Mouse (Mus musculus): ENCODE data around the gene Chgb. TPM values are rescaled to one million over a fixed set of nuclear protein-coding genes. Genes with fewer than 3 reads are reported as not detected.

The Chgb gene
- total and polyA plus RNA-seq, 2 experiments, result 0.02 TPM; not detected in 1

DNA sequence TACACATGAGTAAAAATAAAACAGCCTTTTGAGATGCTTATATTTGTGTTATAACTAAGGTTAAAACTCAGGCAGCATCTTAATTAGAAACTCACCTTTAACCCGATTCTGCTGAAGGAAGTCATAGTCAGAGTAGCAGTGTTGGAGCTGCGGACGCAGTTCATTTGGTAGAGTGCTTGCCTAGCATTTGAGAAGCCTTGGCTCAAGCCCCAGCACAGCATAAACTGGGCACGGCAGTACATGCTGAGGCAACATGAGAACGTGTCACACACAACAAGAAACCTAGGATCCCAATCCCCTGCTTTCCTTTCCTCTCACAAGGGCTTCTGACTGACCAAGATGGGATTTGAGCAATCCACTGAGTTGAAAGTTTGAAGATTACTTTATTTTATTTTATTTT lies 36.2 kb upstream of the Chgb start:
- WGBS, result 93% methylated on average over 5 of the region's 5 CpGs
- H3K36me3 ChIP-seq (ENCODE audit: control insufficient read depth, insufficient read depth, low read length), result no peaks in the 10 kb centered on the region; the same call in 1 of the 2 replicates
- no peaks in the 10 kb centered on the region for H3K4me1 ChIP-seq (ENCODE audit: control insufficient read depth, insufficient read depth, low read length)
- no peak for DNase-seq (ENCODE audit: extremely low read depth, low read depth, low spot score)
- H3K79me2 ChIP-seq (ENCODE audit: control insufficient read depth, insufficient read depth, low read length), result no peaks in the 10 kb centered on the region
- no peak overlapping the region for H3K27ac ChIP-seq (replicated peaks; ENCODE audit: insufficient read depth, low read depth, low read length)
- no peak overlapping the region for H3K4me3 ChIP-seq (ENCODE audit: insufficient read depth, low read depth, low read length)
- no peaks in the 10 kb centered on the region for H3K27me3 ChIP-seq (ENCODE audit: control insufficient read depth, insufficient read depth, low read length)
- TF ChIP-seq POLR2A (IDR thresholded peaks at IDR 0.05; ENCODE audit: extremely low read depth, insufficient read depth, low read length), result no peak
- TF ChIP-seq CTCF (IDR thresholded peaks at IDR 0.05; ENCODE audit: low read depth, low read length), result no peak
- no peak overlapping the region for H3K9ac ChIP-seq (ENCODE audit: low read depth, low read length)

DNA sequence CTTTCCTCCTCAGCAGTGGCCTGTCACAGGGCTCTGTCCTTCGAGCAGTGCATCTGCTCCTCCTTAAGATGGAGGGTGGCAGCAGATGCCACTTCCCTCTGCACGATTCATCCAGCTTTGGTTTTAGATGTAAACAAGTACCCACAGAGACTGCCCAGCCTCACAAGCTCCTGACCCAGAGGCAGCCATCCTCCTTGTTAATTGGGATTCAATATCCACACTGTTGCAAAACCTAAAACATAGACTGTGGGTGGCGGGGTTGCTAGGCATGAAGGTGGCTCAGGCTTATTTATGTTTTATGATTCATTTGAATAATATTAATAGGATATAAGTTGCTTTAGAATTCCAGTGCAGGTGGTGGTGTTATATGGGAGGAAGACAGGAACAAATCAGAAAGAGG lies 35.0 kb upstream of the Chgb start:
- no peak overlapping the region for H3K9ac ChIP-seq (ENCODE audit: low read depth, low read length)
- no peaks in the 10 kb centered on the region for H3K27me3 ChIP-seq (ENCODE audit: control insufficient read depth, insufficient read depth, low read length)
- H3K4me1 ChIP-seq (ENCODE audit: control insufficient read depth, insufficient read depth, low read length), result no peaks in the 10 kb centered on the region
- H3K4me3 ChIP-seq (ENCODE audit: insufficient read depth, low read depth, low read length), result no peak overlapping the region
- H3K36me3 ChIP-seq (ENCODE audit: control insufficient read depth, insufficient read depth, low read length), result no peaks in the 10 kb centered on the region; the same call in 1 of the 2 replicates
- no peak for TF ChIP-seq POLR2A (IDR thresholded peaks at IDR 0.05; ENCODE audit: extremely low read depth, insufficient read depth, low read length)
- no peak for TF ChIP-seq CTCF (IDR thresholded peaks at IDR 0.05; ENCODE audit: low read depth, low read length)
- no peaks in the 10 kb centered on the region for H3K79me2 ChIP-seq (ENCODE audit: control insufficient read depth, insufficient read depth, low read length)
- no peak for DNase-seq (ENCODE audit: extremely low read depth, low read depth, low spot score)
- H3K27ac ChIP-seq (replicated peaks; ENCODE audit: insufficient read depth, low read depth, low read length), result no peak overlapping the region
- WGBS, result 93% methylated on average over 3 of the region's 3 CpGs

DNA sequence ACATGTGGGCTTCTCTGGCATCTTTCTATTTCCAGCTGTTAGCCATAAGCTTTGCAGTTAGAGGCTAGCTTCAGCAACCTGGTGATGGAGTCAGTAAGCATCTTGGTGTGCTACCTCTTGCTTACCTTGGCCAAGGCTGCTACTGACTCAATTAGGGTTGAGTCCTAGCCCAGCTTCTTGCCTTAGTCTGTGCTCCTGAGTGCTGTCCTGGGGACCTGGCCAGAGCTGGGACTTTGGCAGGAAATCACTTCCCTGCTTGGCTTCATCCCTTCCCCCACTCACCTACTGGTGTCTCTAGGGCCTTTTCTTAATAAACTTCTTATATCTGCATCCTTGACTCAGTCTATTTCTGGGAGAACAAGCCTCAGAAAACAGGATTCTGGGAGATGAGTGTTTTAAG lies 30.4 kb upstream of the Chgb start:
- Histone ChIP-seq H3K79me2 (ENCODE audit: control insufficient read depth, insufficient read depth, low read length) (no peaks in the 10 kb centered on the region), H3K4me1 (ENCODE audit: control insufficient read depth, insufficient read depth, low read length) (no peaks in the 10 kb centered on the region), H3K27ac (replicated peaks; ENCODE audit: insufficient read depth, low read depth, low read length) (no peak overlapping the region), H3K9ac (ENCODE audit: low read depth, low read length) (no peak overlapping the region), H3K27me3 (ENCODE audit: control insufficient read depth, insufficient read depth, low read length) (no peaks in the 10 kb centered on the region), H3K4me3 (ENCODE audit: insufficient read depth, low read depth, low read length) (no peak overlapping the region), H3K36me3 (ENCODE audit: control insufficient read depth, insufficient read depth, low read length) (no peaks in the 10 kb centered on the region; the same call in 1 of the 2 replicates)
- TF ChIP-seq POLR2A (IDR thresholded peaks at IDR 0.05; ENCODE audit: extremely low read depth, insufficient read depth, low read length), result no peak
- TF ChIP-seq CTCF (IDR thresholded peaks at IDR 0.05; ENCODE audit: low read depth, low read length), result no peak
- no peak for DNase-seq (ENCODE audit: extremely low read depth, low read depth, low spot score)

DNA sequence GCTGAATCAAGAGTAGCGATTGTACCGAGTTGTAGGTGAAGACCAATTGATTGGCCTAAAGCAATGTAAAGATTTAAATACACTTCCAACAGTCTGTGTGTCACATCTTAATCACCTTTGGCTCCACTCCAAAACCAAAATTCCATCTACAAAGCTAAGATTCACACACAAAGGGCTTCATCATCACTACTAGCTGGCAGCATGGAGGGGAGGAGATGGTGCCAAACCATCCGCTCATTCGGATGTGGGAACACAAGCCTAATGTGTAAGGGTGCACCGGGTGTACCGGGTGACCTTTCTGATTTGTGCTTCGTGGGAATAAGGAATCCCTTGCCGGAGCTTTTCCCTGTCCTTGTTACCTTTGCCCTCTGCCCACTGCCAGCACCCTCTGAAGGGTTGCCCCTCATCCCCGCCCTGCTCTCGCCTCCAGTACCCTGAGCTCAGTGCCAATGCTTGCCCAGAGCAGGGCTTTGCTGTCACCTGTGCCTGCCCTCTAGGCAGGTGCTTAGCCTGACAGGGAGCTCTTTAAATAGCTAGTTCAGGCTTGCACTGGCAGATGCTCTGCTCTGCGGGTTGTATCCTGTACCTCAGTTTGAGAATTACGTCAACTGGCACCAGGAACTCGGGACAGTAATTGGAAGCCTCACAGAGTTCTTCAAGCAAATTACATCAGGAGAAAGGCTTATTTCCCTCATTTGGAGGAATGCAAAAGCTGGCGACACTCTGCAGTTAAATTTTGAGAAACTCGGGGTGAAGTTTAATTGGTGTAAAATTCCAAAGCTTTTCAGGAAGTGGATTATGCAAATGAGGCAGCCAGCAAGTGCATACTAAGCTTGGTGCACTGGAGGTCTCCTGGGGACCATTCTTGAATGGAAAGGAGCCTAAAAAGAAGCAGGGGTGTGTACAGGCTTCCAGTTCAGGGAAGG lies 29.7 kb upstream of the Chgb start:
- no peaks in the 10 kb centered on the region for H3K27me3 ChIP-seq (ENCODE audit: control insufficient read depth, insufficient read depth, low read length)
- DNase-seq (ENCODE audit: extremely low read depth, low read depth, low spot score), result no peak
- no peak overlapping the region for H3K9ac ChIP-seq (ENCODE audit: low read depth, low read length)
- TF ChIP-seq POLR2A (IDR thresholded peaks at IDR 0.05; ENCODE audit: extremely low read depth, insufficient read depth, low read length) (no peak), CTCF (IDR thresholded peaks at IDR 0.05; ENCODE audit: low read depth, low read length) (no peak)
- no peak overlapping the region for H3K27ac ChIP-seq (replicated peaks; ENCODE audit: insufficient read depth, low read depth, low read length)
- no peaks in the 10 kb centered on the region; the same call in 1 of the 2 replicates for H3K36me3 ChIP-seq (ENCODE audit: control insufficient read depth, insufficient read depth, low read length)
- H3K4me3 ChIP-seq (ENCODE audit: insufficient read depth, low read depth, low read length), result no peak overlapping the region
- no peaks in the 10 kb centered on the region for H3K4me1 ChIP-seq (ENCODE audit: control insufficient read depth, insufficient read depth, low read length)
- 88% methylated on average over 15 of the region's 15 CpGs for WGBS
- no peaks in the 10 kb centered on the region for H3K79me2 ChIP-seq (ENCODE audit: control insufficient read depth, insufficient read depth, low read length)

DNA sequence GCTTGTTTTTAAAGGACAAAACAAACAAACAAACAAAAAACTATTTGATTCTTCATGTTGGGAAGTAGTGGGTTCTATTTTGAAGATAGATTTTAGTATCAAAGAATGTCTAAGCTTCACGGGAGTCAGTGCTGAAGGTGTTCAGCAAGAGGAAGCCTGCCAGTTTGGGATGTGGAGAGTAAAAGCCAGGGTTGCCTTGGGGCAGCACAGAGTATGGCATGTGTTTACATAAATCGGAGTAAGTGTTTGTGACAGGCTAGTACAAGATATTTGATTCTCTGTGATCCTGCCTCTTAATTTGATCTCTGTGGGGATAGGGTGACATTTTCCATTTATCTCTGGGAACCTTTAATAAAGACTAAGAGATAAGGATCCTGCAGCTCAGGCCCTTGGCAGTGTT lies 28.7 kb upstream of the Chgb start:
- H3K4me3 ChIP-seq (ENCODE audit: insufficient read depth, low read depth, low read length), result no peak overlapping the region
- H3K36me3 ChIP-seq (ENCODE audit: control insufficient read depth, insufficient read depth, low read length), result no peaks in the 10 kb centered on the region; the same call in 1 of the 2 replicates
- H3K27ac ChIP-seq (replicated peaks; ENCODE audit: insufficient read depth, low read depth, low read length), result no peak overlapping the region
- no peak for DNase-seq (ENCODE audit: extremely low read depth, low read depth, low spot score)
- no peaks in the 10 kb centered on the region for H3K27me3 ChIP-seq (ENCODE audit: control insufficient read depth, insufficient read depth, low read length)
- no peaks in the 10 kb centered on the region for H3K79me2 ChIP-seq (ENCODE audit: control insufficient read depth, insufficient read depth, low read length)
- 79% methylated on average over 2 of the region's 2 CpGs for WGBS
- H3K4me1 ChIP-seq (ENCODE audit: control insufficient read depth, insufficient read depth, low read length), result no peaks in the 10 kb centered on the region
- TF ChIP-seq POLR2A (IDR thresholded peaks at IDR 0.05; ENCODE audit: extremely low read depth, insufficient read depth, low read length) (no peak), CTCF (IDR thresholded peaks at IDR 0.05; ENCODE audit: low read depth, low read length) (no peak)
- H3K9ac ChIP-seq (ENCODE audit: low read depth, low read length), result no peak overlapping the region

DNA sequence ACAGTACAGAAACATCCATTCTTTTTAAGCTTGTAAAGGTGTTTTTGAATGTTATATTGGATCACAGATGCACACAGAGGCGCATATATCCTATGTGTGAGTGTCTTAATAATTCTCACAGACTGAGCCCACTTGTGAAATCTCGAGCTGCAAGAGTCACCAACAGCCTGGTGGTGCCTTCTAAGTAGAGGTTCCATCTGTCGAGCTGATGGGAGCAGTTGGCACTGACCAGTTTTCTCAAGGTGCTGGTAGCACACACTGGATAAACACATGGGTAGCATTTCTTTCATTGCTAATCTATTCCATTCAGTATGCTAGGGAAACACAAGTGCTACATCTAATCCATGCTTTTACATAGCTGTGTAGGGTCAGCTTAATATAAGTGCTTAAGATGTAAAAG lies 27.9 kb upstream of the Chgb start:
- WGBS, result 87% methylated on average over 3 of the region's 3 CpGs
- Histone ChIP-seq H3K36me3 (ENCODE audit: control insufficient read depth, insufficient read depth, low read length) (no peaks in the 10 kb centered on the region), H3K4me1 (ENCODE audit: control insufficient read depth, insufficient read depth, low read length) (no peaks in the 10 kb centered on the region), H3K79me2 (ENCODE audit: control insufficient read depth, insufficient read depth, low read length) (no peaks in the 10 kb centered on the region), H3K9ac (ENCODE audit: low read depth, low read length) (no peak overlapping the region), H3K27me3 (ENCODE audit: control insufficient read depth, insufficient read depth, low read length) (no peaks in the 10 kb centered on the region), H3K27ac (replicated peaks; ENCODE audit: insufficient read depth, low read depth, low read length) (no peak overlapping the region), H3K4me3 (ENCODE audit: insufficient read depth, low read depth, low read length) (no peak overlapping the region)
- TF ChIP-seq CTCF (IDR thresholded peaks at IDR 0.05; ENCODE audit: low read depth, low read length), result no peak
- TF ChIP-seq POLR2A (IDR thresholded peaks at IDR 0.05; ENCODE audit: extremely low read depth, insufficient read depth, low read length), result no peak
- no peak for DNase-seq (ENCODE audit: extremely low read depth, low read depth, low spot score)
